Mouse (Mus musculus) stomach, embryonic 14.5 days (tissue): ENCODE measurements around the gene Lamtor2. TPM values are rescaled to one million over a fixed set of nuclear protein-coding genes. Genes with fewer than 3 reads are reported as not detected.

Source experiments
- ATAC-seq: fragments of 200-750 bp; cut with Nextera tagmentation; 2 replicates; pipeline ENCODE4 v1.8.0; 2017; ENCODE audit warnings: low read depth, moderate TSS enrichment; ENCODE audit not compliant: insufficient number of reproducible peaks, insufficient read depth, low FRiP score
- H3K27ac ChIP-seq: fragments of 300-500 bp; sonication (generic); 2 replicates; pipeline ENCODE4 v1.5.1; 2014; ENCODE audit warnings: mild to moderate bottlenecking, low read length, moderate library complexity, mixed read lengths
- H3K27me3 ChIP-seq: fragments of 300-500 bp; sonication (generic); 2 replicates; pipeline ENCODE4 v1.6.1; 2014; ENCODE audit warnings: low read length, control low read depth, mixed read lengths; ENCODE audit not compliant: control insufficient read depth, insufficient read depth
- H3K36me3 ChIP-seq: fragments of 300-500 bp; sonication (generic); 2 replicates; pipeline ENCODE4 v1.6.1; 2014; ENCODE audit warnings: mild to moderate bottlenecking, control low read depth, low read length, moderate library complexity, mixed read lengths; ENCODE audit not compliant: control insufficient read depth, insufficient read depth
- H3K4me1 ChIP-seq: fragments of 300-500 bp; sonication (generic); 2 replicates; pipeline ENCODE4 v1.6.1; 2014; ENCODE audit warnings: low read length, control low read depth, mixed read lengths; ENCODE audit not compliant: control insufficient read depth, insufficient read depth
- H3K4me2 ChIP-seq: fragments of 300-500 bp; sonication (generic); replicated peaks from 2 replicates; pipeline ENCODE4 v1.6.1; 2014; ENCODE audit warnings: low read depth, low read length, control low read depth
- H3K4me3 ChIP-seq: fragments of 300-500 bp; sonication (generic); 2 replicates; pipeline ENCODE4 v1.5.1; 2014; ENCODE audit warnings: low read depth, low read length, control low read depth
- H3K9ac ChIP-seq: fragments of 300-500 bp; sonication (generic); replicated peaks from 2 replicates; pipeline ENCODE4 v1.6.1; 2014; ENCODE audit warnings: low read depth, mild to moderate bottlenecking, control low read depth, low read length, moderate library complexity, mixed read lengths
- H3K9me3 ChIP-seq: fragments of 300-500 bp; sonication (generic); 2 replicates; pipeline ENCODE4 v1.6.1; 2016; ENCODE audit warnings: low read depth, low read length, control low read depth; ENCODE audit not compliant: control insufficient read depth
- WGBS: fragments of 180-500 bp; shearing (Covaris S2); extraction: QIAGEN DNeasy Blood & Tissue Kit; methylation state at CpG from one replicate; pipeline ENCODE4 v1.1.7; 2014; 5-methylcytosine and 5-hydroxymethylcytosine counted together
- polyA plus RNA-seq: library from polyadenylated mRNA; unstranded; fragments of >200 nt; fragmentation: Nextera tagmentation; extraction: Ambion mirVana; gene quantifications from 2 replicates; pipeline ENCODE4 v1.2.1, GENCODE M21; 2014

The Lamtor2 gene
- polyA plus RNA-seq, 1 experiment from 2014 or later, result 84.8 TPM

- no peak overlapping the region for H3K9ac ChIP-seq
- no peak overlapping the region for H3K27ac ChIP-seq
- H3K9me3 ChIP-seq, result no peaks in the 10 kb centered on the region
- no peaks in the 10 kb centered on the region for H3K27me3 ChIP-seq
- WGBS, result 69% methylated on average over 4 of the region's 4 CpGs
- no peak overlapping the region for H3K4me3 ChIP-seq
- no peak overlapping the region for H3K4me2 ChIP-seq
- H3K36me3 ChIP-seq, result peaks cover 88% of the 10 kb centered on the region
- no peak for ATAC-seq
- H3K4me1 ChIP-seq, result no peaks in the 10 kb centered on the region
These were observed 10.6 kb upstream of the Lamtor2 start for GRCm38 (mm10) chr3:88563442-88563841.

GRCm38 (mm10) chr3:88561989-88562388 lies 9.1 kb upstream of the Lamtor2 start:
- ATAC-seq, result no peak
- WGBS, result 66% methylated on average over 4 of the region's 4 CpGs

GRCm38 (mm10) chr3:88559596-88559995 lies 6.7 kb upstream of the Lamtor2 start:
- whole genome bisulfite sequencing, result 96% methylated on average over 9 of the region's 9 CpGs
- peaks cover 82% of the 10 kb centered on the region for H3K36me3 ChIP-seq
- H3K4me1 ChIP-seq, result peaks cover 8% of the 10 kb centered on the region

More at GRCm38 (mm10) chr3:88561989-88562388, 9.1 kb upstream of the Lamtor2 start:
- Histone ChIP-seq H3K4me2 (no peak overlapping the region), H3K9me3 (no peaks in the 10 kb centered on the region), H3K27me3 (no peaks in the 10 kb centered on the region), H3K36me3 (peaks cover 90% of the 10 kb centered on the region), H3K9ac (no peak overlapping the region), H3K27ac (no peak overlapping the region), H3K4me1 (no peaks in the 10 kb centered on the region), H3K4me3 (no peak overlapping the region)

GRCm38 (mm10) chr3:88556616-88557015 lies 3.7 kb upstream of the Lamtor2 start:
- 97% methylated on average over 8 of the region's 8 CpGs for WGBS
- H3K9me3 ChIP-seq, result no peaks in the 10 kb centered on the region
- peaks cover 55% of the 10 kb centered on the region for H3K36me3 ChIP-seq
- ATAC-seq, result no peak
- no peak overlapping the region for H3K27ac ChIP-seq
- H3K4me1 ChIP-seq, result peaks cover 17% of the 10 kb centered on the region
- no peak overlapping the region for H3K4me3 ChIP-seq
- H3K27me3 ChIP-seq, result no peaks in the 10 kb centered on the region
- no peak overlapping the region for H3K4me2 ChIP-seq
- H3K9ac ChIP-seq, result no peak overlapping the region

More at GRCm38 (mm10) chr3:88559596-88559995, 6.7 kb upstream of the Lamtor2 start:
- no peaks in the 10 kb centered on the region for H3K9me3 ChIP-seq
- H3K27ac ChIP-seq, result no peak overlapping the region
- no peak overlapping the region for H3K4me3 ChIP-seq
- no peak overlapping the region for H3K4me2 ChIP-seq
- H3K9ac ChIP-seq, result no peak overlapping the region
- no peaks in the 10 kb centered on the region for H3K27me3 ChIP-seq
- no peak for ATAC-seq

GRCm38 (mm10) chr3:88555731-88556130 lies 2.9 kb upstream of the Lamtor2 start:
- Histone ChIP-seq H3K4me1 (peaks cover 21% of the 10 kb centered on the region), H3K27ac (no peak overlapping the region), H3K27me3 (no peaks in the 10 kb centered on the region), H3K36me3 (peaks cover 49% of the 10 kb centered on the region), H3K9me3 (no peaks in the 10 kb centered on the region), H3K9ac (no peak overlapping the region), H3K4me2 (no peak overlapping the region), H3K4me3 (no peak overlapping the region)
- ATAC-seq, result no peak
- 95% methylated on average over 6 of the region's 6 CpGs for WGBS

- no peak overlapping the region for H3K27ac ChIP-seq
- peaks cover 21% of the 10 kb centered on the region for H3K4me1 ChIP-seq
- H3K36me3 ChIP-seq, result peaks cover 43% of the 10 kb centered on the region
- H3K27me3 ChIP-seq, result no peaks in the 10 kb centered on the region
- H3K4me3 ChIP-seq, result no peak overlapping the region
- H3K9ac ChIP-seq, result no peak overlapping the region
- no peaks in the 10 kb centered on the region for H3K9me3 ChIP-seq
- 81% methylated on average over 5 of the region's 5 CpGs for WGBS
- no peak for ATAC-seq
- H3K4me2 ChIP-seq, result peak overlapping the region; percentile 72
These were observed 2.3 kb upstream of the Lamtor2 start for GRCm38 (mm10) chr3:88555069-88555605.

GRCm38 (mm10) chr3:88553880-88554586 lies 1.2 kb upstream of the Lamtor2 start:
- H3K4me3 ChIP-seq, result peak overlapping the region; percentile 92
- peaks cover 21% of the 10 kb centered on the region for H3K4me1 ChIP-seq
- H3K27me3 ChIP-seq, result no peaks in the 10 kb centered on the region
- H3K4me2 ChIP-seq, result peak overlapping the region; percentile 72
- no peaks in the 10 kb centered on the region for H3K9me3 ChIP-seq
- 1% methylated on average over 40 of the region's 41 CpGs for WGBS
- ATAC-seq, result peak; percentile 54; the same call in 1 of the 2 replicates
- peak overlapping the region; percentile 99 for H3K27ac ChIP-seq
- peak overlapping the region; percentile 88 for H3K9ac ChIP-seq
- H3K36me3 ChIP-seq, result peaks cover 32% of the 10 kb centered on the region

- no peaks in the 10 kb centered on the region for H3K27me3 ChIP-seq
- H3K27ac ChIP-seq, result peak within 1 kb of the TSS; percentile 99
- H3K9me3 ChIP-seq, result no peaks in the 10 kb centered on the region
- H3K9ac ChIP-seq, result peak within 1 kb of the TSS; percentile 88
- peak within 1 kb of the TSS; percentile 92 for H3K4me3 ChIP-seq
- peaks cover 29% of the 10 kb centered on the region for H3K36me3 ChIP-seq
- peak; percentile 88 for ATAC-seq
- H3K4me1 ChIP-seq, result peaks cover 21% of the 10 kb centered on the region
- under 1% methylated on average over 31 of the region's 37 CpGs for WGBS
- H3K4me2 ChIP-seq, result peak within 1 kb of the TSS; percentile 78
These were observed 628 bp upstream of the Lamtor2 start, which contains the start of gene Ubqln4 for GRCm38 (mm10) chr3:88553525-88553879. Gene Ubqln4, plus strand, starts transcription at chr3:88553758.
